Mouse (Mus musculus) forebrain, embryonic 12.5 days (tissue): Measurements from ENCODE around the gene Mecom. TPM values are rescaled to one million over a fixed set of nuclear protein-coding genes. Genes with fewer than 3 reads are reported as not detected.

ENCODE experiments used
- ATAC-seq: fragments of 200-750 bp; cut with Nextera tagmentation; 2 replicates; pipeline ENCODE4 v1.8.0; 2017; ENCODE audit warnings: moderate TSS enrichment; ENCODE audit not compliant: low FRiP score
- H3K27ac ChIP-seq: fragments of 300-500 bp; sonication (generic); 2 replicates; pipeline ENCODE4 v1.5.1; 2016; ENCODE audit warnings: mild to moderate bottlenecking
- H3K27me3 ChIP-seq: fragments of 300-500 bp; sonication (generic); 2 replicates; pipeline ENCODE4 v1.6.1; 2016; ENCODE audit warnings: mild to moderate bottlenecking
- H3K36me3 ChIP-seq: fragments of 300-500 bp; sonication (generic); replicated peaks from 2 replicates; pipeline ENCODE4 v1.6.1; 2016; ENCODE audit warnings: mild to moderate bottlenecking
- H3K4me1 ChIP-seq: fragments of 300-500 bp; sonication (generic); 2 replicates; pipeline ENCODE4 v1.6.1; 2016
- H3K4me2 ChIP-seq: fragments of 300-500 bp; sonication (generic); 2 replicates; pipeline ENCODE4 v1.6.1; 2016; ENCODE audit warnings: mild to moderate bottlenecking, moderate library complexity
- H3K4me3 ChIP-seq: fragments of 300-500 bp; sonication (generic); replicated peaks from 2 replicates; pipeline ENCODE4 v1.5.1; 2016; ENCODE audit warnings: mild to moderate bottlenecking
- H3K9ac ChIP-seq: fragments of 300-500 bp; sonication (generic); 2 replicates; pipeline ENCODE4 v1.6.1; 2016; ENCODE audit warnings: mild to moderate bottlenecking
- H3K9me3 ChIP-seq: fragments of 300-500 bp; sonication (generic); 2 replicates; pipeline ENCODE4 v1.6.1; 2016
- WGBS: fragments of 180-500 bp; shearing (Covaris S2); methylation state at CpG from one replicate; pipeline ENCODE4 v1.1.7; 2016; 5-methylcytosine and 5-hydroxymethylcytosine counted together
- polyA plus RNA-seq: library from polyadenylated mRNA; unstranded; fragments of >200 nt; fragmentation: Nextera tagmentation; extraction: Ambion mirVana; gene quantifications from 2 replicates; pipeline ENCODE4 v1.2.1, GENCODE M21; 2016

The Mecom gene
- polyA plus RNA-seq, 1 experiment from 2014 or later: 12.2 TPM

GRCm38 (mm10) chr3:30014962-30015660 is 532.7 kb downstream of the Mecom start:
- Histone ChIP-seq H3K27ac (no peak overlapping the region), H3K9me3 (no peaks in the 10 kb centered on the region), H3K9ac (no peak overlapping the region), H3K4me2 (no peak overlapping the region), H3K27me3 (peaks cover 19% of the 10 kb centered on the region), H3K4me1 (peaks cover 27% of the 10 kb centered on the region), H3K36me3 (no peaks in the 10 kb centered on the region), H3K4me3 (no peak overlapping the region)
- 6% methylated on average over 10 of the region's 10 CpGs for WGBS
- peak; percentile 79; the same call in 1 of the 2 replicates for ATAC-seq

- H3K4me3 ChIP-seq: no peak overlapping the region
- no peak for ATAC-seq
- H3K4me2 ChIP-seq: no peak overlapping the region
- peaks cover 19% of the 10 kb centered on the region for H3K27me3 ChIP-seq
- WGBS: 37% methylated on average over 1 of the region's 1 CpGs
- H3K36me3 ChIP-seq: no peaks in the 10 kb centered on the region
- no peak overlapping the region for H3K9ac ChIP-seq
- no peaks in the 10 kb centered on the region for H3K9me3 ChIP-seq
- H3K4me1 ChIP-seq: peaks cover 27% of the 10 kb centered on the region
- no peak overlapping the region for H3K27ac ChIP-seq
These were observed 533.5 kb downstream of the Mecom start for GRCm38 (mm10) chr3:30014279-30014678.

DNA sequence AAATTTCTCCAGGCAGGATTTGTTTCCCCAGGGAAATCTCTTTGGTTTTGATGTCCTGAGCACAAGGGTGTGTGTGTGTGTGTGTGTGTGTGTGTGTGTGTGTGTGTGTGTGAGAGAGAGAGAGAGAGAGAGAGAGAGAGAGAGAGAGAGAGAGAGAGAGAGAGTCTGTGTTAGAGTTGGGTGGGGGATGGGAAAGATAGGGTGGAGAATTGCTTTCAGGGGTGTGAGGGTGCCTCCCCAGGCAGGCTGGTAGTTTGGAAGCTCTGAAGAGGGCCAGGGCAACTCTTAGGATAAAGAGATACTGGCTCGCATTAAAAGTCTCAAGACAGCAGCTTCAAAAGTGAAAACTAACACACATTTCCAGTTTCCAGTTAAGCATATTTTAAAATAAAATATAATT is 534.4 kb downstream of the Mecom start:
- Histone ChIP-seq H3K4me1 (peaks cover 27% of the 10 kb centered on the region), H3K4me3 (peak overlapping the region; percentile 48; the same call in 1 of the 2 replicates), H3K4me2 (peak overlapping the region; percentile 89), H3K27me3 (peaks cover 19% of the 10 kb centered on the region), H3K9me3 (no peaks in the 10 kb centered on the region), H3K36me3 (no peaks in the 10 kb centered on the region), H3K9ac (peak overlapping the region; percentile 52; the same call in 1 of the 2 replicates), H3K27ac (no peak overlapping the region)
- no peak for ATAC-seq
- 20% methylated on average over 1 of the region's 1 CpGs for WGBS

DNA sequence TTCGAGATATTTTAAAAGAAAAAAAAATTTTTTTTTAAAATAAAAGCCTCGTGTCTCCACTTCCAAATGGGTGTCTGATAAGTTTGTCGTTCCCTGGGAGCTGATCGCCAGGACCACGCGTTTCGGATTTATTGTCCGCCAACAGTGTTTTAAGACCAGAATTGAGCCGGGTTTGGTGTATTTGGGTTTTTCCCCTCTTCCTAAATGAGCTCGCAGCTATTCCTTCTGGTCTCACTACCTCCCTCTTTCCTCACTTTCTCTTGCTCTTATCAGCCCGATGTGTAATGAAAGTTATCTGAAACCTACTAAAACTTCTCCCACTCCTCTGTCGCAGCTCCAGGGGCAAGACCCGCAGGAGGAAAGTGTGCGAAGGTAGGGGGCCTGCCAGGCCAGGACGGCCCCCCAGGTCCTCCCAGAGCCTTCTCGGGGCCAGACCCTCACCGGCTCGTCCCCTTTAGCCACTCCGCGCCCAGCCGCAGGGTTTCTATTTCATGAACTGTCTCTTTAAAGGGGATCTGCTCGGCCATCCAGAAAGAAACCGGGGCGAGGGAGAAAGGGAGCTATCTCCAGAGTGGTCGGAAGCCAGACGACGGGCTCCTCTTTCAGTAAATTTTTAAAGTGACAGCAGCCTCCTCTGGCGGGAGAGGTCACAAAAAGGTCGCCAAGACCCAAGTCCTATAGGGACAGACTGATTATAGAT is 535.0 kb downstream of the Mecom start:
- under 1% methylated on average over 29 of the region's 29 CpGs for WGBS
- Histone ChIP-seq H3K4me2 (peak overlapping the region; percentile 89), H3K4me3 (peak overlapping the region; percentile 48), H3K9ac (peak overlapping the region; percentile 52), H3K9me3 (no peaks in the 10 kb centered on the region), H3K27me3 (peaks cover 19% of the 10 kb centered on the region), H3K4me1 (peaks cover 22% of the 10 kb centered on the region), H3K27ac (no peak overlapping the region; the same call in 1 of the 2 replicates), H3K36me3 (no peaks in the 10 kb centered on the region)
- peak; percentile 68 for ATAC-seq

GRCm38 (mm10) chr3:30012150-30012549 is 535.7 kb downstream of the Mecom start:
- no peaks in the 10 kb centered on the region for H3K9me3 ChIP-seq
- under 1% methylated on average over 27 of the region's 27 CpGs for WGBS
- H3K9ac ChIP-seq: peak overlapping the region; percentile 52
- ATAC-seq: no peak
- peak overlapping the region; percentile 89 for H3K4me2 ChIP-seq
- no peak overlapping the region for H3K27ac ChIP-seq
- no peaks in the 10 kb centered on the region for H3K36me3 ChIP-seq
- H3K4me1 ChIP-seq: peaks cover 22% of the 10 kb centered on the region
- peaks cover 19% of the 10 kb centered on the region for H3K27me3 ChIP-seq
- H3K4me3 ChIP-seq: peak overlapping the region; percentile 48

DNA sequence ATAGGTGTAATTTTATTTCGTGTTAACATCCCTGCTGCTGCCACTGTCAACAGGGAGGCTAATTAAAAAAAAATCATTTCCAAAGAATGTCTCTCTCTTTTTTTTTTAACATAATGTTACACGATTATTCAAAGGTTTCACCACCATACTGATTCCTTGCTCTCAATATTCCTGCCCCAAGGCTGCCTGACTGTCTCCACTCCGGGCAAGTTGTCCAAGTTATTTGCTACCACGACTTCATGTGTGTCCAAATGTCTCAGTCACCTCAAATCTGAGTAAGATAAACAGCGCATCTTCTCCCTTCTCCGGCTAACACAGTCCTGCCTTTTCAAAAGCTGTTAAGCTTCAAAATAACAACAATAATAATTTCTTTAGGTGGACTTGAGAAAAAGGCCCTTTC is 536.1 kb downstream of the Mecom start:
- peaks cover 22% of the 10 kb centered on the region for H3K4me1 ChIP-seq
- peak overlapping the region; percentile 52; the same call in 1 of the 2 replicates for H3K9ac ChIP-seq
- 3% methylated on average over 6 of the region's 6 CpGs for WGBS
- no peaks in the 10 kb centered on the region for H3K36me3 ChIP-seq
- no peaks in the 10 kb centered on the region for H3K9me3 ChIP-seq
- ATAC-seq: no peak
- H3K4me2 ChIP-seq: peak overlapping the region; percentile 89
- H3K4me3 ChIP-seq: peak overlapping the region; percentile 48
- peaks cover 19% of the 10 kb centered on the region for H3K27me3 ChIP-seq
- no peak overlapping the region for H3K27ac ChIP-seq

- ATAC-seq: no peak
- peak overlapping the region; percentile 48; the same call in 1 of the 2 replicates for H3K4me3 ChIP-seq
- peak overlapping the region; percentile 89 for H3K4me2 ChIP-seq
- no peaks in the 10 kb centered on the region for H3K36me3 ChIP-seq
- H3K27me3 ChIP-seq: peaks cover 15% of the 10 kb centered on the region
- 12% methylated on average over 6 of the region's 6 CpGs for WGBS
- no peak overlapping the region for H3K27ac ChIP-seq
- no peaks in the 10 kb centered on the region for H3K9me3 ChIP-seq
- H3K9ac ChIP-seq: no peak overlapping the region
- peaks cover 22% of the 10 kb centered on the region for H3K4me1 ChIP-seq
These were observed 536.9 kb downstream of the Mecom start for GRCm38 (mm10) chr3:30010889-30011288.

DNA sequence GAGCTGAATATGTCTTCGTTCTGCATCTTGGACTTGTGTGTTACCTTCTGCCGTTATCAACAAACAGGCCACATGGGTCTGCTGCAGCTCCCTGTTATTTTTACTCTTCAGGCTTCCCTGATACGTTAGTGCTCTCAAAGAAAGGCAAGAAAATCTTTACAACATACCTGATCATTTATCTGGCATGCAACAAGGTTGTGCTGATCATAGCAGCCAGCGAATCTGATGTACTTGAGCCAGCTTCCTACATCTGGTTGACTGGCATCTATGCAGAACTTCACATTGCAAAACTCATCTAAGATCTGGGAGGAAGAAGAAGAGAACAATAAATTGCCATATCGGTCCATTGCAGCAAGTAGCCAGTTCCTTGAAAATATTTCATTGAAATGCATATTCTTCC is 538.2 kb downstream of the Mecom start:
- 71% methylated on average over 5 of the region's 5 CpGs for WGBS
- H3K36me3 ChIP-seq: no peaks in the 10 kb centered on the region
- peaks cover 9% of the 10 kb centered on the region for H3K27me3 ChIP-seq
- ATAC-seq: no peak
- H3K9ac ChIP-seq: no peak overlapping the region
- H3K4me2 ChIP-seq: no peak overlapping the region
- H3K9me3 ChIP-seq: no peaks in the 10 kb centered on the region
- peaks cover 29% of the 10 kb centered on the region for H3K4me1 ChIP-seq
- no peak overlapping the region for H3K27ac ChIP-seq
- H3K4me3 ChIP-seq: no peak overlapping the region

DNA sequence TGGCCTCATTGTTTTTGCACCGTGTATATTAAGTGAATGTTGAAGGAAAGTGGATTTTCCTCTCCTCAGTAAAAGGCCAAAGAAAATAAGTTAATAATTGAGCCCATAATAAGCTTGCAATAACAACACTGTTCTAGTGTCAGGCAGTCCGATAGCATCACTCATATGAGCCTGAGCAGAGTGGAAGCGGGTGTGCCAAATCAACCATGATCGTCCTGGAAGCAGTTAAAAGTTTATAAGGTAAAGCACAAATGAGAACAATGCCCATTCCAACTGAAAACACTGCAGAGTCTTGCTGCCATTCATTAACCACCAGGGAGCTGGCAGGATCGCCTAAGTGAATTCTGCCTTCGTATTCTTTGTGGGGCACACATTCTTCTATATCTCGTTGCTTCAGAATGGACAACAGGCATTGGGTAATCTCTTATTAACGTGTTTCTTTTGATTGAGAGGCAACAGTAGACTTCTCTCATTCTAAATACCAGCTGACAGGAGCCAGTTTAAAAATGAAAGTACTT is 542.9 kb downstream of the Mecom start:
- Histone ChIP-seq H3K4me3 (no peak overlapping the region), H3K36me3 (no peaks in the 10 kb centered on the region), H3K9me3 (no peaks in the 10 kb centered on the region), H3K4me2 (peak overlapping the region; percentile 30), H3K4me1 (peaks cover 12% of the 10 kb centered on the region), H3K9ac (no peak overlapping the region), H3K27ac (no peak overlapping the region), H3K27me3 (no peaks in the 10 kb centered on the region)
- 14% methylated on average over 8 of the region's 8 CpGs for WGBS
- ATAC-seq: no peak

DNA sequence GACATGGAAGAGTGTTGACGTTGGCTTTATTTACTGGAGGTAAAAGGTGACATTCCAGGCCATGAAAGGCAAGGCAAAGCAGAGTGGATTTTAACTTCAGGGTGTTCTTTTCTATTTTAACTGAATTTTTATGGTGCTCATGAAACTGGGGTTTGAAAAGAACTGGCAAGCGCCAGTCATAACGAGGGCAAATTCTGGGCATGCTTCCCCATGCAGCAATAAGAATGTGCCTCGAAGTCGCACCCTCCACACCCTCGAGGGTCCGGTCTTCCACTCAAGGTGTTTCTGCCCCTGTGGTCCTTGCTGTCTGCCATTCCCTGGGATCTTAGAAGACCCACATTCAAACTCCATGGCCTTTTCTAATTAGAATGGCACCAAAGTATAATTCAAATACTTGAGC is 547.5 kb downstream of the Mecom start:
- Histone ChIP-seq H3K9ac (no peak overlapping the region), H3K27ac (no peak overlapping the region), H3K4me1 (peaks cover 9% of the 10 kb centered on the region), H3K36me3 (no peaks in the 10 kb centered on the region), H3K27me3 (no peaks in the 10 kb centered on the region), H3K4me2 (no peak overlapping the region), H3K9me3 (no peaks in the 10 kb centered on the region), H3K4me3 (no peak overlapping the region)
- WGBS: 80% methylated on average over 7 of the region's 7 CpGs
- no peak for ATAC-seq

GRCm38 (mm10) chr3:29999035-29999434 is 548.8 kb downstream of the Mecom start:
- no peaks in the 10 kb centered on the region for H3K27me3 ChIP-seq
- 55% methylated on average over 1 of the region's 1 CpGs for WGBS
- no peaks in the 10 kb centered on the region for H3K4me1 ChIP-seq
- no peak overlapping the region for H3K4me2 ChIP-seq
- H3K36me3 ChIP-seq: no peaks in the 10 kb centered on the region
- H3K9me3 ChIP-seq: no peaks in the 10 kb centered on the region
- H3K27ac ChIP-seq: no peak overlapping the region
- no peak overlapping the region for H3K4me3 ChIP-seq
- H3K9ac ChIP-seq: no peak overlapping the region
- ATAC-seq: no peak

DNA sequence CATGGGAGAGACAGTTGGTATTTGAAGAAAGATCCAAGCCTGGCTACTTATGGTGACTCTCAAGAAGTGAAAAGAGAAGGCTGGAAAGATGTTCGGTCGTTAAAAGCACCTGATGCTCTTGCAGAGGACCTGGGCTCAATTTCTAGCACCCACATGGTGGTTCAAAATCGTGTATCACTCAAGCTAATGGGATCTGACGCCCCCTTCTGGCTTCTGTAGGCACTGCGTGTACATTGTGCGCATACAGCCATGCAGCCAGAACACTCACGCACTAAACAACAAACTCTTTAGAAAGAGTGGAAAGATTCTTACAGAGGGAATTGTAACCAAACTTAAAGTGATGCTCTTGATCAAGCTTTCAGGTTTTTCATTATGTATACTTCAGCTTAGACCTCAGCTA is 550.7 kb downstream of the Mecom start:
- no peak for ATAC-seq
- no peak overlapping the region for H3K4me2 ChIP-seq
- no peaks in the 10 kb centered on the region for H3K9me3 ChIP-seq
- H3K4me1 ChIP-seq: no peaks in the 10 kb centered on the region
- no peak overlapping the region for H3K4me3 ChIP-seq
- no peak overlapping the region for H3K27ac ChIP-seq
- no peaks in the 10 kb centered on the region for H3K36me3 ChIP-seq
- H3K27me3 ChIP-seq: no peaks in the 10 kb centered on the region
- WGBS: 89% methylated on average over 7 of the region's 7 CpGs
- H3K9ac ChIP-seq: no peak overlapping the region
